Mouse (Mus musculus): ENCODE results near the gene Pou2f3. TPM values are rescaled to one million over a fixed set of nuclear protein-coding genes. Genes with fewer than 3 reads are reported as not detected.

Pou2f3 gene
- under 1 TPM; 0.20 to 0.26 TPM for total RNA-seq (2021)

DNA sequence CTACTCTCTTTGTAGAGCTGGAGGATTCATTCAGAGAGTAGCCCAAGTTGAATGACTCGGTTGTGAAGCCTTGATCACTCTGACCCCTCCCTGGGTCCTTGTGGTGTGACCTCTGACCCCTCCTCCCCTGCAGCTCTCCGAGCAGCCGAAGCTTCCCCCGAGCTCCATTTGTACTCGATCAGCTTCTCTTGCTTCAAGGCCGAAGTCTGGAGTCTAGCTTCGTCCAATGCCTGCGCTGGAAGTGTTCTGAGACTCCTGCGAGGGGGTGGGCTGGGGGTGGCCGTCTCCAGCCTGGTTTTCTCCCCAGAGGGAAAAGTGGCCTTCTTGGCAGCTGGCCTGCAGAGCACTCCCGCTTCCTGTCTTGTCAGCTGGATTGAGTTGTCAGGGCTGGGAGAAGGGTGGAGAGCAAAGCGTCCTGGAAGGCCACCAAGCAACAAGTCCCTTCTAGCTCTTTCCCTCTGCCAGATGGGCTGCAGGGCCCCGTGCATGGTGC, at the start of gene Pou2f3:
Gene Pou2f3 (minus strand): TSS at position 180 of the 493 bp plus-strand sequence.
- peak; percentile 88 for DNase-seq

GRCm38 (mm10) chr9:43253271-43253681, 43.1 kb upstream of the Pou2f3 start:
- intact Hi-C loops (cut with DNase I): no loop called here
- DNase-seq: peak; percentile 77 to 83

More for the DNA sequence above, at the start of gene Pou2f3:
- intact Hi-C loops (cut with DNase I): loop anchor here (1.0 to 2.0 kb wide), 2 partner anchors 31 to 210 kb away; no protein-coding TSS in a partner anchor

- DNase-seq: peak in 1 of 2 experiments; percentile 39
- intact Hi-C loops (cut with DNase I): no loop called here
Measured at GRCm38 (mm10) chr9:43252790-43253189, 42.6 kb upstream of the Pou2f3 start.

GRCm38 (mm10) chr9:43251786-43252185, 41.6 kb upstream of the Pou2f3 start:
- intact Hi-C loops (cut with DNase I): no loop called here

DNA sequence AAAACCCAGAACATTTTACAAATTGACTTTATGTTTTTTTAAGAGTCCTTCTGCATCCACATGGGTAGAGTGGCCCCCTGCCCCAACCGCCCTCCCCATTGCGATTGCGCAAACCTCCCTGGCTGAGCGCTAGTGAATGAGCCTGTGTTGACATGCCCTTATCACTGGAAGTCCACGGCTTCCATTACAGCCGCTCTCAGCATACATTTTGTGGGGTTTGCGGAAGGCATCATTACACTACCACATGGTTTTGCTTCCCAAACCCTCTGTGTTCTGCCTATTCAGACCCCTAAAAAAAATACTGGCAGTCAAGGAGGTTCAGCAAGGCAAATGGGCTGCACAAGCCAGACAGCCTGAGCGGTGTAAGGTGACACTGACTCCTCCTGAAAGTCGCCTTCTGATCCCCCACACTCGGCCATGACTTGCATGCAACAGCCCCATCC, 36.6 kb upstream of the Pou2f3 start:
- DNase-seq: no peak
- intact Hi-C loops (cut with DNase I): no loop called here

More at GRCm38 (mm10) chr9:43251786-43252185, 41.6 kb upstream of the Pou2f3 start:
- DNase-seq: no peak

GRCm38 (mm10) chr9:43245801-43246570, 35.8 kb upstream of the Pou2f3 start:
- intact Hi-C loops (cut with DNase I): no loop called here
- no peak for DNase-seq

DNA sequence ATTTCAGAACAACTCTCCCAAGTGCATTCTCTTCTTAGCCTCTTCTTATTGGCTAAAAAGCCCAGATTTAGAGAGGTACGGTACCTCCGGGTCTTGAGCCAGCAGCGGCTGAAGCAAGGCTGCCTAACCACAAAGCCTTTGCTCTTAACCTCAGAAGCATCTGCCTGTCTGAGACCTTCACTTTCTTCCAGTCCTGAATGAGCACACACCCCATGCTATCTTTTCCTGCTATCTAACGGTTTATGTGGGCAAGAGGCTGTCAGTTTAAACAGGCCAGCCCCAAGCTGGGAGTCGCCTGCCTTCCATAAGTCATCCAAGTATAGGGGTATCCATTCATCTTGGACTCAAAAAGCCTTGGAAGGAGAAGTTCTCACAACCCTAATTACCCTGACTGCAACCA, 32.3 kb upstream of the Pou2f3 start:
- intact Hi-C loops (cut with DNase I): no loop called here
- no peak for DNase-seq

DNA sequence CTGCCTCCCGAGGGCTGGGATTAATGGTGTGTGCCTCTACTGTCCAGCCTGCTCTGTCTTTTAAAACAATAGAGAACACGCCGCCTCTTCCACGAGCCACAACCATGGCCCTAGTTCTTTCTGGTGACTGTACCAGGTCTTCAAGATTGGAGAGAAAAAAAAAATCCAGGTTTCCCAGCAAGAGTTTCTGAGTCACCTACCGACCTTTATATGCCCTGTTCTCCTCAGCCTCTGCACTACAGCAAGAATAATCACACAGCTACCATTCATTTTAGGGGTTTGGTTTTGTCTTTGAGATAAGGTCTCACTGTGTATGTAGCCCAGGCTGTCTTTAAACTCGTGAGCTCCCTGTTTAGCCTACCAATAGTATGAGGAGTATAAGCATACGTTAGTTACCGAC, 31.8 kb upstream of the Pou2f3 start:
- DNase-seq: no peak
- intact Hi-C loops (cut with DNase I): no loop called here

DNA sequence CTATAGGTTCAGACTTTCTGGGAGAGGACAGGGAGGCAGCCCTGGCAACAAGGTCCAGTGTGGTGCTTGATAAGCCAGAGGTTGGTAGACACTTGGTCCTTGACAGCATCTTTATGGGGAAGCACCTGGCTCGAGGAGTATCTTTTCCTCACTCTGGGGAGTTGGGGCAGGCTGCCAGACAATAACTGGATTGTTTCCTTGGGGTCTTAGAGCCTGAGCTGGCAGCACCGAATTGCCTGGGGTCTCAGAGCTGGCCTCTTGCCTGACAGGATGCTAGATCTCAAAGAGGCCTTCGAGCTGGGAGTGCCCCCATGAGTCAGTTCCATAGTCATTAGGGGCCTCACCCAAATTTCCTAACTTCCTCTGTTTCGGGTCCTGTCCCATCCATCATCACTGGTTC, 31.1 kb upstream of the Pou2f3 start:
- intact Hi-C loops (cut with DNase I): no loop called here
- DNase-seq: no peak

DNA sequence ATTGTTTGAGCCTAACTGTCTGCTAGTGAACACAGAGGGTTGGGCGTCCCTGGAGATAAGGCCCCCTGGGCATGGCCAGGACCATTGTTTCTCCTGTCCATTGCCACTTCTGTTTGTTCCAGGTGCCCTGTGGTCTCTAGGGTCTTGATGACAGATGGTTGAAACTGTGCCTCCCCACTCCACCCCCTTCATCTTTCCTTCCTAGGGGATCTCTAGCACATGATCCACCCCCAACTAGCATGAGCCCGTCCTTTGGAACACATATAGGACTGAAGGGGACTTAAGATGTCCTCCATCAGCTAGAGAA, 30.4 kb upstream of the Pou2f3 start:
- intact Hi-C loops (cut with DNase I): no loop called here
- no peak for DNase-seq

DNA sequence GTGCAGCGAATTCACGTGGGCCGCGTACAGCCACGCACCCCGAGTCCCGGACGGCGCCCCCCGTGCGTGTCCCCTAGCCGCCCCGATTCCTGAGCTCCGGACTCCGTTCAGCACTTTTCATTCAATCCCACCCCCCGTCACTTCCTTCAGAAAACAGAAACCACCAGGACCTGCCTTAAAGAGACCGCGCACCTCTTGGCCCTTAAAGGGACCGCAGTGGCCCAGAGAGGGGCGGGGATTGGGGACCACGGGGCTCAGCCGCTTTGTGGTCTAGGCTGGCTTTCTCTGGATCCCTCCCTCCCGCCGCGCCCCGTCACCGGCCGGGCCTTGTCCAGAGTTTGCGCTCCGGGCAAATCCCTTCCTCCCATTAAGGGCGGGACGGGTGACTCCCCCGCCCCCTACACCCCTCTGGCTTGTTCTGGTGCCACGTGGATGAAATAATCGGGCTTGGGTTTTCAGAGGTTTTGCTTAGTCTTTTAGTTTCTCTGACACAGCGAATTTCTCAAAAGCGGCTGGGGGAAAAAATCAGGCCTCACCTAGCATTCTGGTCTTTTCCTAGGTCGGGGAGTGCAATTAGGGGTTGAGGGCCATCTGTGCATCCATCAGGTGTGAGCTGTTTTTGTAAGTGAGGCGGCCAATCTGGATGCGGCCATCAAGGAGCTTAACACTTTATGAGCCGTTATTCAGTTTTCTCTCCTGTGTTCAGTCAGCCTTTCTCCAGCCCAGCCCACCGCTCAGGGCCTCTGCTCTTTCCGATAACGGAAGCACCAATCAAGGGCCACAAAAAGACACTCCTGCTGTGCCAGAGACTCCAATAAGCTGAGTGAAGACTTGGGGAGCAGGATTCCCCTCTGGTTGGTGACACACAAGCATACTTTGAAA, 29.8 kb upstream of the Pou2f3 start, which contains the start of gene Oaf:
Gene Oaf (minus strand): TSS at position 200 of the 882 bp plus-strand sequence.
- intact Hi-C loops (cut with DNase I): loop anchor here (2.0 kb wide), 1 partner anchor 25 kb away; no protein-coding TSS in a partner anchor
- peak; percentile 91 to 92 for DNase-seq

DNA sequence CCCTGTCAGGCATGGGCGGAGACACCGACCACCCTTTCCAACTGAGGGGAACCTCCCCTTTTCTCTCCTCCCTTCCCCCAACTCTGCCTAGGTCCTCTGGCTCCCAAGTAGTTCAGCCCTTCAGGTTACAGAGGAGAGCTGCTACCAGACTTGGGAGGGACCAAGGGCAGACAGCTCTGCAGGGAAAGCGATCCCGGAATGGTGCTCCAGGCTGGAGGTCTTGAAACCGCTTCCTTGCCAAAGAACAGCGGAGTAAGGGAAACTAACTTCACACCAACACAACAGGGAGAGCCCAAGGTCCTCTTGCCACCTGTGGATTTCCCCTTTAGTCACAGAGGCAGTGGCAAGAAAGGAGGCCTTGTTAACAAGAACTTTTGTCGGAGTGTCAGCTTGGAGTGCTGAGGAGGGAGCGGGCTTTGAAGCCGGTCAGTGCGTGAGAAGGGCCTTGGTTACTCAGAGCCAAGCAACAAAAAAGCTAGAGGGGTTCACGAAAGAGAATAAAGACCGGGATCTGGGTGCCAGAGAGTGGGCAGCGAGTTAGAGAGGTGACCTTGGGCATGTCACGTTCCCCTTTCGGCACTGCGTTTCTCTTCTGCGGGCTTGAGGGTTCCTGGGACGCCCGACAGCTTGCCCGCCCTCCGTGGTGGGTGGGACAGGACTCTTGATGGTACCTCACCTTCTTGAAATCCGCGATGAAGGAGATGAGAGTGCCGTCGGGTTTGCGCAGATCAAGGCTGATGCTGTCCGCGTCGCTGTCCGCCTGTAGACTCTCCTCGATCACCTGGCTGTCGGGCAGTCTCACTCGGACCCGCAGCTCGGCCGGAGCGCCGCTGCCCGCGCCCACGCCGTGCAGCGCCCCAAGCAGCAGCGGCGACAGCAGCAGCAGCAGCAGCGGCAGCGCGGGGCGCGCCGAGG, 28.7 kb upstream of the Pou2f3 start:
- DNase-seq: no peak
- intact Hi-C loops (cut with DNase I): loop anchor here (1.0 to 2.0 kb wide), 2 partner anchors 14 to 26 kb away; no protein-coding TSS in a partner anchor

- no peak for DNase-seq
- intact Hi-C loops (cut with DNase I): loop anchor here (1.0 to 2.0 kb wide), 2 partner anchors 13 to 27 kb away; no protein-coding TSS in a partner anchor
Measured at GRCm38 (mm10) chr9:43238167-43238566, 28.0 kb upstream of the Pou2f3 start.

- intact Hi-C loops (cut with DNase I): no loop called here
Measured at GRCm38 (mm10) chr9:43237111-43237775, 27.1 kb upstream of the Pou2f3 start.

GRCm38 (mm10) chr9:43236576-43236975, 26.4 kb upstream of the Pou2f3 start:
- intact Hi-C loops (cut with DNase I): no loop called here
- DNase-seq: no peak

More at GRCm38 (mm10) chr9:43237111-43237775, 27.1 kb upstream of the Pou2f3 start:
- DNase-seq: no peak

DNA sequence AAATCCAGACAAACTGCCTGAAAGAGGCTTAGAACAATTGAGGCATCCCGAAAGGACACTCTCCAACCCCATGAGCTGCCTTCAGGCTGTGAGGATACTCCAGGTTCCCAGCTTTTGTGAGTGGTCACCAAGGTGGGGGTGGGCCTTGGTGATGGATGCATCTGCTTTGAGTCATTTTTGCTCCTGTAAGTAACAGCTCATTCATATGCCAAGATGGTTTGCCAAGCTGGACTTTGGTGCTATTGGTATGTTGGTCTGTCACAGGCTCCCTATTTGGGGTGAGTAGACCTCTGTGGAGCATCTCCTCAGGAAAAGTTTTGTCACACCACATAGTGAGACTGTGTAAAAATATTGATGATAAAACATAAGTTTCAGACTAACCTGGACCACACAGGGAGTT, 25.9 kb upstream of the Pou2f3 start:
- DNase-seq: no peak
- intact Hi-C loops (cut with DNase I): no loop called here

GRCm38 (mm10) chr9:43235336-43235735, 25.2 kb upstream of the Pou2f3 start:
- no peak for DNase-seq
- intact Hi-C loops (cut with DNase I): no loop called here

DNA sequence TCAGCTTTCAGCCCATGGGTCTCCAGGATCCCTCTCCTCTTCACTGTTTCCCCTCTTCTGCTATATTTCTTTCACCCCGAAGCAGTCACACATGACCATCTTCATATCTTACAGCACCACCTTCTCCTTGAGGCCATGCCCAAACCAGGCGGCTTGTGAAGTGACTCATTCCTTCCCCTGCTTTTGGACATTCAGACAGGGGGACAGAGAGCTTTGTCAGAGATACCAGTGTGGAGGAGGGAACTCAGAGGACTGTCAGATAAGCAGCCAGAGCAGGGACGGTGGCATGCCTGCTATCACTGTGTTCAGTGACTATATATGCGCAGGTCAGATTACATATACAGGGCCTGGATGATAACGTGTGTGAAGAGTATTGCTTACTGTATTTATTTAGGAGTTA, 24.3 kb upstream of the Pou2f3 start:
- intact Hi-C loops (cut with DNase I): no loop called here
- DNase-seq: no peak

DNA sequence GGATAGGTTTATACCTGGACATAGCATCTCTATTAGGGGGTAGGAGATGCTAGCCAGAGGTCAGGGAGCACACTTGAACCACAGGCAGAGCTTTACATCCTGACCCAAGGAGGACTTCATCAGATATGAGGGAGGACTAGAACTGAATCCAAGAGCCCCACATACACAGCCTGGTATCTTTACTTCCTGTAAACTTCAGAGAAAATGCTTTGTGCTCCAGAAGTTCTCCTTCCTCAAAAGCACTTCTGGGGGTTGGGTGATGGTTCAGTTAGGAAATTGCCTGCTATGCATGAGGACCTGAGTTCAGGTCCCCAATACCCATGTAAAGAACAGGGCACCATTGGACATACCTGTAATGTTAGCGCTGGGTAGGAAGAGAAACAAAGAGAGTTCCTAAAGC, 23.3 kb upstream of the Pou2f3 start:
- intact Hi-C loops (cut with DNase I): no loop called here
- no peak for DNase-seq

DNA sequence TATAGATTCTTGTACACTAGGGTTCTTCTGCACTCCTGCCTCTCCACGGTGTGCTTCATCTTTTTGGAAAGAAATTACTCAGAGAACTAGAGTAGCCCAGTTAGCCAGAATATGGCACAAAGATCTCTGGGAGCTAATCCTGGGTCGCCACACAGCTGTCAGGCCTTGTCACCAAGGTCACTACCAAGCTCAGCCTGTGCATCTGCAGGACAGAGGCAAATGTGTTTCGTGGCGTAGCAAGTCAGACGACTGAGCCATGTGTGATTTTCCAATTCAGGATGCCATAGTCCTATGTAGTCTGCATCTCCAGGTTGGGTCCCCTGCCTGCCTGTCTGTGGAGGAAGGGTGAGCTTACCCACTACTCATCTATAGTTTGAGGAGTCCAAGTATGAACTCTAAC, 22.9 kb upstream of the Pou2f3 start:
- intact Hi-C loops (cut with DNase I): no loop called here

More for the DNA sequence above, 22.9 kb upstream of the Pou2f3 start:
- no peak for DNase-seq
